8 mouse cellular contexts compared by ENCODE assay signal in the genomic region with DNA sequence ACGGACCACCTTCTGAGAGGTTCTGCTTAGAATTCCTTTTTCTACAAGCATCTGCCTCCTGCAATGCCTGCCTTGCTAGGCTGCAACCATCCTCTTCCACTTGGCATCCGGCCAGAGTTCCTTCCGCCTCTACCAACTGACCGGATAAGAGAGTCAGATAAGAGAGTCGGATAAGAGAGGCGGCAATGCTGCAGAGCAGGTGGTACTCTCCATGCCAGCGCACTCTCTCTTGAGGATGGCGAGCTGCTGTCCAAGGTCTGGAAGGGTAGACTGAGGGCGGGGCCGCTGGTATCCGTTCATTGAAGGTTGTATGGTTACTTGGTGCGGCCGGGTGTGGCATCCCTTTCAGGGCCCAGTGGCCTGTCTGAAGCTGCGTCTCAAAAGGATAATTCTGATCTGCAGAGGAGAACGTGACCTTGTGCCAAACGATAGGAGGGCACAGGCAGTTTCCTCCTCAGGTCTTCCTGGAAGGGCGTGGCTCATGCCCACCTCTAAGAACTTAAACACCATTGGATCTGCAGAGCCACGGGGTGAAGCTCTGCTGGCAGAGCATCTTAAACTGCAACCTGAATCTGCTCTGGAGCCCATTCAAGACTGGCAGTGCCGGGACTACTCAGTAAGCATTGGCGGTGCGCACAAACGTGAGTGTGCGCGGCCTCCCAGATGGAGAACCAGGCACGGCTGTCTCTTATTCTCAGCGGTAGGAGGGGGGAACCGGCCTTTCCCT. TPM values are rescaled to one million over a fixed set of nuclear protein-coding genes. Genes with fewer than 3 reads are reported as not detected.
DNase-seq lines count a peak whose midpoint lies in the region; ATAC-seq and TF ChIP-seq lines count a peak whose summit lies in the region.
"Had no signal": no experiment of that assay in that cellular context is flagged by ENCODE, and none has a peak within 500 bp of the region (broad histone marks: within the 10 kb centered on the region; RNA-seq: fewer than 3 reads in every experiment).

No protein-coding gene starts in this region.

- H3K36me3 ChIP-seq in hindbrain, embryonic 12.5 days, result peaks cover 13% of the 10 kb centered on the region
- no peaks in the 10 kb centered on the region for H3K36me3 ChIP-seq in hindbrain, embryonic 11.5 days (ENCODE audit: control insufficient read depth, insufficient read depth, low read length)
- peaks cover 10% of the 10 kb centered on the region for H3K36me3 ChIP-seq in midbrain, embryonic 15.5 days (replicated peaks)

- peak; percentile 55 for ATAC-seq in hindbrain, embryonic 12.5 days (ENCODE audit: low FRiP score)
- ATAC-seq in hindbrain, embryonic 11.5 days (ENCODE audit: low FRiP score), result no peak
- peak; percentile 18; the same call in 1 of the 2 replicates for ATAC-seq in midbrain, embryonic 15.5 days (replicated peaks)

- no peak for DNase-seq in hindbrain, embryonic 11.5 days (ENCODE audit: low spot score)
- DNase-seq in R1 (ENCODE audit: low read depth, low spot score), result peak; percentile 75
- DNase-seq in layer of hippocampus, adult 18-20 months (ENCODE audit: low spot score in 2 of 2), result no peak
- no peak for DNase-seq in testis, postnatal 10 days (ENCODE audit: low spot score)

- peaks cover 6% of the 10 kb centered on the region; the same call in 1 of the 2 replicates for H3K4me1 ChIP-seq in hindbrain, embryonic 12.5 days
- no peaks in the 10 kb centered on the region for H3K4me1 ChIP-seq in hindbrain, embryonic 11.5 days (replicated peaks; ENCODE audit: control insufficient read depth, insufficient read depth, low read length)
- 0 out of 2 replicates have a peak, but pooled peaks cover 2% of the 10 kb centered on the region for H3K4me1 ChIP-seq in cortical plate, adult 2 months (ENCODE audit: control insufficient read depth, insufficient read depth, low read length)
- peaks cover 7% of the 10 kb centered on the region; the same call in 1 of the 2 replicates for H3K4me1 ChIP-seq in midbrain, embryonic 15.5 days

- H3K9ac ChIP-seq in hindbrain, embryonic 12.5 days, result no peak overlapping the region
- H3K9ac ChIP-seq in hindbrain, embryonic 11.5 days (ENCODE audit: low read depth, low read length), result no peak overlapping the region
- H3K9ac ChIP-seq in midbrain, embryonic 15.5 days, result 0 out of 2 replicates have a peak overlapping the region, but pooled peaks have one; percentile 4

- no peaks in the 10 kb centered on the region for H3K9me3 ChIP-seq in hindbrain, embryonic 12.5 days (replicated peaks)
- H3K9me3 ChIP-seq in hindbrain, embryonic 11.5 days (ENCODE audit: control insufficient read depth, low read length), result no peaks in the 10 kb centered on the region
- H3K9me3 ChIP-seq in midbrain, embryonic 15.5 days, result no peaks in the 10 kb centered on the region

- peaks cover 16% of the 10 kb centered on the region for H3K27me3 ChIP-seq in hindbrain, embryonic 12.5 days
- H3K27me3 ChIP-seq in hindbrain, embryonic 11.5 days (ENCODE audit: control insufficient read depth, insufficient read depth, low read length), result 0 out of 2 replicates have a peak, but pooled peaks cover 2% of the 10 kb centered on the region
- no peaks in the 10 kb centered on the region for H3K27me3 ChIP-seq in midbrain, embryonic 15.5 days (replicated peaks)

- H3K4me3 ChIP-seq in hindbrain, embryonic 12.5 days, result no peak overlapping the region
- no peak overlapping the region for H3K4me3 ChIP-seq in hindbrain, embryonic 11.5 days (ENCODE audit: low read depth, low read length)
- peak overlapping the region; percentile 3; the same call in 1 of the 2 replicates for H3K4me3 ChIP-seq in cortical plate, adult 2 months (ENCODE audit: insufficient read depth, low read length)
- H3K4me3 ChIP-seq in midbrain, embryonic 15.5 days, result no peak overlapping the region

- peak overlapping the region; percentile 35; the same call in 1 of the 2 replicates for H3K27ac ChIP-seq in hindbrain, embryonic 12.5 days
- H3K27ac ChIP-seq in hindbrain, embryonic 11.5 days (ENCODE audit: low read depth, low read length), result no peak overlapping the region
- H3K27ac ChIP-seq in cortical plate, adult 2 months (ENCODE audit: insufficient read depth, low read length), result no peak overlapping the region
- no peak overlapping the region for H3K27ac ChIP-seq in midbrain, embryonic 15.5 days
- H3K27ac ChIP-seq: macrophage had no signal

- TF ChIP-seq POLR2A in cortical plate, adult 2 months (IDR thresholded peaks at IDR 0.05; ENCODE audit: extremely low read depth, insufficient read depth, low read length), result no peak

- 56% methylated on average over 27 of the region's 27 CpGs for WGBS in hindbrain, embryonic 12.5 days
- WGBS in hindbrain, embryonic 11.5 days, result 55% methylated on average over 27 of the region's 27 CpGs
- 54% methylated on average over 27 of the region's 27 CpGs for WGBS in midbrain, embryonic 15.5 days

- TF ChIP-seq CTCF in cortical plate, adult 2 months (IDR thresholded peaks at IDR 0.05; ENCODE audit: extremely low read depth, insufficient read depth, low read length), result no peak

- peak overlapping the region; percentile 23 for H3K4me2 ChIP-seq in hindbrain, embryonic 12.5 days (replicated peaks)
- no peak overlapping the region for H3K4me2 ChIP-seq in hindbrain, embryonic 11.5 days (replicated peaks; ENCODE audit: low read depth, low read length)
- H3K4me2 ChIP-seq in midbrain, embryonic 15.5 days, result peak overlapping the region; percentile 35; the same call in 1 of the 2 replicates

RNA-seq across cellular contexts. Expression of gene Fitm2, which starts 13.7 kb away (rescaled TPM):
- 13.0 and 13.1 TPM in 2 replicates for polyA plus RNA-seq in hindbrain, embryonic 12.5 days (2016; fragmentation: Nextera tagmentation; extraction: Ambion mirVana)
- polyA plus RNA-seq in hindbrain, embryonic 11.5 days (2014; fragmentation: Nextera tagmentation; extraction: Ambion mirVana), result 8.0 and 9.0 TPM in 2 replicates
- polyA plus RNA-seq in cortical plate, adult 2 months (2012; rRNA removed), result 11.5 and 12.3 TPM in 2 replicates
- 16.5 and 17.0 TPM in 2 replicates for polyA plus RNA-seq in midbrain, embryonic 15.5 days (2015; fragmentation: Nextera tagmentation; extraction: Ambion mirVana)
- total RNA-seq in layer of hippocampus, adult 18-20 months (2021), result 10 to 100 TPM; 20.1 to 21.9 TPM

RNA-seq across cellular contexts. Expression of gene Gdap1l1, which starts 20.4 kb away (rescaled TPM):
- polyA plus RNA-seq in hindbrain, embryonic 12.5 days (2016; fragmentation: Nextera tagmentation; extraction: Ambion mirVana), result 68.7 and 70.1 TPM in 2 replicates
- polyA plus RNA-seq in hindbrain, embryonic 11.5 days (2014; fragmentation: Nextera tagmentation; extraction: Ambion mirVana), result 47.4 and 52.9 TPM in 2 replicates
- 96.6 and 99.8 TPM in 2 replicates for polyA plus RNA-seq in cortical plate, adult 2 months (2012; rRNA removed)
- 145 and 146 TPM in 2 replicates for polyA plus RNA-seq in midbrain, embryonic 15.5 days (2015; fragmentation: Nextera tagmentation; extraction: Ambion mirVana)
- total RNA-seq in layer of hippocampus, adult 18-20 months (2021), result 10 to 100 TPM; 68.2 to 78.1 TPM

RNA-seq across cellular contexts. Expression of gene R3hdml, which starts 33.4 kb away (rescaled TPM):
- not detected in 2 replicates for polyA plus RNA-seq in hindbrain, embryonic 12.5 days (2016; fragmentation: Nextera tagmentation; extraction: Ambion mirVana)
- 0.15 TPM in 1 of 2 replicates, not detected in the other for polyA plus RNA-seq in hindbrain, embryonic 11.5 days (2014; fragmentation: Nextera tagmentation; extraction: Ambion mirVana)
- polyA plus RNA-seq in cortical plate, adult 2 months (2012; rRNA removed), result 0.09 TPM in 1 of 2 replicates, not detected in the other
- not detected in 2 replicates for polyA plus RNA-seq in midbrain, embryonic 15.5 days (2015; fragmentation: Nextera tagmentation; extraction: Ambion mirVana)
- not detected for total RNA-seq in layer of hippocampus, adult 18-20 months (2021)
- polyA plus RNA-seq: macrophage had no signal

RNA-seq across cellular contexts. Expression of gene Oser1, which starts 34.2 kb away (rescaled TPM):
- 67.9 and 70.8 TPM in 2 replicates for polyA plus RNA-seq in hindbrain, embryonic 12.5 days (2016; fragmentation: Nextera tagmentation; extraction: Ambion mirVana)
- 88.7 and 92.1 TPM in 2 replicates for polyA plus RNA-seq in hindbrain, embryonic 11.5 days (2014; fragmentation: Nextera tagmentation; extraction: Ambion mirVana)
- polyA plus RNA-seq in cortical plate, adult 2 months (2012; rRNA removed), result 22.2 and 23.4 TPM in 2 replicates
- 73.1 and 78.7 TPM in 2 replicates for polyA plus RNA-seq in midbrain, embryonic 15.5 days (2015; fragmentation: Nextera tagmentation; extraction: Ambion mirVana)
- total RNA-seq in layer of hippocampus, adult 18-20 months (2021), result 10 to 100 TPM; 20.2 to 21.4 TPM

RNA-seq across cellular contexts. Expression of gene Hnf4a, which starts 47.9 kb away (rescaled TPM):
- polyA plus RNA-seq in hindbrain, embryonic 12.5 days (2016; fragmentation: Nextera tagmentation; extraction: Ambion mirVana), result not detected in 2 replicates
- not detected in 2 replicates for polyA plus RNA-seq in hindbrain, embryonic 11.5 days (2014; fragmentation: Nextera tagmentation; extraction: Ambion mirVana)
- not detected in 2 replicates for polyA plus RNA-seq in cortical plate, adult 2 months (2012; rRNA removed)
- not detected in 2 replicates for polyA plus RNA-seq in midbrain, embryonic 15.5 days (2015; fragmentation: Nextera tagmentation; extraction: Ambion mirVana)
- not detected for total RNA-seq in layer of hippocampus, adult 18-20 months (2021)
- polyA plus RNA-seq: macrophage had no signal
